Mouse (Mus musculus): ENCODE results near the gene Kcnb1.

Gene Kcnb1

GRCm38 (mm10) chr2:167190076-167190399, at the start of gene Kcnb1:
Kcnb1 (minus strand) TSS chr2:167190155.
- DNase-seq (ENCODE audit: low read depth, low spot score) = no peak

- no peak for DNase-seq (ENCODE audit: low read depth, low spot score)
These were observed 49.3 kb upstream of the Kcnb1 start for GRCm38 (mm10) chr2:167239262-167239661.

- no peak for DNase-seq (ENCODE audit: low read depth, low spot score)
These were observed 47.3 kb upstream of the Kcnb1 start for GRCm38 (mm10) chr2:167237224-167237623.

- DNase-seq (ENCODE audit: low read depth, low spot score) = no peak
These were observed 46.2 kb upstream of the Kcnb1 start for GRCm38 (mm10) chr2:167236174-167236573.

GRCm38 (mm10) chr2:167235338-167236018, 45.5 kb upstream of the Kcnb1 start:
- no peak for DNase-seq (ENCODE audit: low read depth, low spot score)

GRCm38 (mm10) chr2:167233771-167234170, 43.8 kb upstream of the Kcnb1 start:
- no peak for DNase-seq (ENCODE audit: low read depth, low spot score)

GRCm38 (mm10) chr2:167233009-167233335, 43.0 kb upstream of the Kcnb1 start:
- no peak for DNase-seq (ENCODE audit: low read depth, low spot score)

- no peak for DNase-seq (ENCODE audit: low read depth, low spot score)
These were observed 42.4 kb upstream of the Kcnb1 start for GRCm38 (mm10) chr2:167232132-167233008.

GRCm38 (mm10) chr2:167230554-167230953, 40.6 kb upstream of the Kcnb1 start:
- no peak for DNase-seq (ENCODE audit: low read depth, low spot score)

- DNase-seq (ENCODE audit: low read depth, low spot score) = no peak
These were observed 35.0 kb upstream of the Kcnb1 start for GRCm38 (mm10) chr2:167224937-167225336.

- DNase-seq (ENCODE audit: low read depth, low spot score) = no peak
These were observed 34.2 kb upstream of the Kcnb1 start for GRCm38 (mm10) chr2:167224194-167224593.

GRCm38 (mm10) chr2:167222152-167222551, 32.2 kb upstream of the Kcnb1 start:
- DNase-seq (ENCODE audit: low read depth, low spot score) = peak; percentile 47

GRCm38 (mm10) chr2:167221159-167221845, 31.3 kb upstream of the Kcnb1 start:
- DNase-seq (ENCODE audit: low read depth, low spot score) = no peak

GRCm38 (mm10) chr2:167220736-167221135, 30.8 kb upstream of the Kcnb1 start:
- no peak for DNase-seq (ENCODE audit: low read depth, low spot score)

- peak; percentile 78 for DNase-seq (ENCODE audit: low read depth, low spot score)
These were observed 29.3 kb upstream of the Kcnb1 start for GRCm38 (mm10) chr2:167219154-167219775.

- DNase-seq (ENCODE audit: low read depth, low spot score) = no peak
These were observed 23.7 kb upstream of the Kcnb1 start for GRCm38 (mm10) chr2:167213666-167214065.

GRCm38 (mm10) chr2:167213076-167213475, 23.1 kb upstream of the Kcnb1 start:
- DNase-seq (ENCODE audit: low read depth, low spot score) = no peak

GRCm38 (mm10) chr2:167212551-167212950, 22.6 kb upstream of the Kcnb1 start:
- DNase-seq (ENCODE audit: low read depth, low spot score) = no peak

GRCm38 (mm10) chr2:167212089-167212488, 22.1 kb upstream of the Kcnb1 start:
- DNase-seq (ENCODE audit: low read depth, low spot score) = no peak

GRCm38 (mm10) chr2:167209900-167210299, 19.9 kb upstream of the Kcnb1 start:
- DNase-seq (ENCODE audit: low read depth, low spot score) = no peak

GRCm38 (mm10) chr2:167208984-167209383, 19.0 kb upstream of the Kcnb1 start:
- no peak for DNase-seq (ENCODE audit: low read depth, low spot score)

Measured in brain, embryonic 18.5 days (tissue).